ENCODE assay signal across 36 mouse cellular contexts in genomic region chr4:106452401-106452800, GRCm38 (mm10). TPM values are rescaled to one million over a fixed set of nuclear protein-coding genes. Genes with fewer than 3 reads are reported as not detected.
DNase-seq lines count a peak whose midpoint lies in the region; ATAC-seq lines count a peak whose summit lies in the region.
"Had no signal": no experiment of that assay in that cellular context is flagged by ENCODE, and none has a peak within 500 bp of the region (broad histone marks: within the 10 kb centered on the region; RNA-seq: fewer than 3 reads in every experiment).

No protein-coding gene starts in this region.

- peaks cover 9% of the 10 kb centered on the region for H3K4me1 ChIP-seq in heart, embryonic 16.5 days (ENCODE audit: control insufficient read depth, insufficient read depth, low read length)
- H3K4me1 ChIP-seq: embryonic facial prominence, embryonic 13.5 days; forebrain, embryonic 13.5 days; hindbrain, embryonic 12.5 days; hindbrain, embryonic 15.5 days had no signal

- no peak for DNase-seq in frontal cortex, postnatal 25 days (ENCODE audit: low spot score in 2 of 2)
- DNase-seq in heart, postnatal 14 days: no peak
- peak; percentile 53 for DNase-seq in right cerebral cortex, adult 18-20 months
- no peak for DNase-seq in right cerebral cortex, postnatal 25 days
- DNase-seq in frontal cortex, adult 2 months (ENCODE audit: extremely low spot score in 1 of 2, low spot score in 1 of 2): peak; percentile 46 to 62
- no peak for DNase-seq in MN1 (ENCODE audit: low spot score)
- DNase-seq: adrenal gland, adult 2 months; adrenal gland, postnatal 14 days; B cell, adult 2 months; cerebellum, adult 11-12 months; cerebellum, adult 8-10 months; cerebellum, postnatal 10 days; cerebellum, postnatal 36 days; embryo, embryonic 11 days; gastrocnemius, adult 2 months; gastrocnemius, postnatal 14 days; heart, adult 11 months; heart, postnatal 10 days had no signal

- H3K9me3 ChIP-seq in heart, embryonic 16.5 days (replicated peaks; ENCODE audit: control insufficient read depth, low read length): 0 out of 2 replicates have a peak, but pooled peaks cover 4% of the 10 kb centered on the region
- H3K9me3 ChIP-seq: embryonic facial prominence, embryonic 10.5 days; embryonic facial prominence, embryonic 13.5 days; forebrain, embryonic 13.5 days; G1E; hindbrain, embryonic 12.5 days; hindbrain, embryonic 15.5 days had no signal

- peak; percentile 45 for ATAC-seq in frontal cortex, adult (ENCODE audit: low TSS enrichment)
- peak; percentile 49; the same call in 1 of the 2 replicates for ATAC-seq in heart, embryonic 16.5 days (replicated peaks; ENCODE audit: extremely low read depth, insufficient read depth, low FRiP score)
- ATAC-seq: forebrain, embryonic 13.5 days; forebrain, embryonic 16.5 days; intestine, postnatal 0 days had no signal

- intact Hi-C loops in heart, postnatal 14 days (cut with DNase I): no loop called here

- no peak overlapping the region for H3K4me3 ChIP-seq in heart, embryonic 16.5 days (ENCODE audit: low read length)
- H3K4me3 ChIP-seq: embryonic facial prominence, embryonic 10.5 days; embryonic facial prominence, embryonic 13.5 days; erythroblast, embryonic 14.5 days; forebrain, embryonic 13.5 days; gastrocnemius, adult 2 months; hindbrain, embryonic 12.5 days; hindbrain, embryonic 15.5 days had no signal

- no peak overlapping the region for H3K4me2 ChIP-seq in heart, embryonic 16.5 days (ENCODE audit: low read depth, low read length)
- H3K4me2 ChIP-seq: embryonic facial prominence, embryonic 13.5 days; forebrain, embryonic 13.5 days; hindbrain, embryonic 12.5 days; hindbrain, embryonic 15.5 days had no signal

- no peak overlapping the region for H3K27ac ChIP-seq in heart, embryonic 16.5 days (ENCODE audit: low read length)
- H3K27ac ChIP-seq: embryonic facial prominence, embryonic 10.5 days; embryonic facial prominence, embryonic 13.5 days; forebrain, embryonic 13.5 days; gastrocnemius, adult 2 months; hindbrain, embryonic 12.5 days; hindbrain, embryonic 15.5 days had no signal

- H3K9ac ChIP-seq in heart, embryonic 16.5 days (ENCODE audit: low read length): no peak overlapping the region
- H3K9ac ChIP-seq: embryonic facial prominence, embryonic 13.5 days; forebrain, embryonic 13.5 days; hindbrain, embryonic 12.5 days; hindbrain, embryonic 15.5 days had no signal

- H3K27me3 ChIP-seq in heart, embryonic 16.5 days (ENCODE audit: control insufficient read depth, insufficient read depth, low read length): no peaks in the 10 kb centered on the region
- H3K27me3 ChIP-seq: embryonic facial prominence, embryonic 13.5 days; forebrain, embryonic 13.5 days; hindbrain, embryonic 12.5 days; hindbrain, embryonic 15.5 days had no signal

- WGBS in heart, embryonic 16.5 days: 33% methylated on average over 7 of the region's 7 CpGs

- no peaks in the 10 kb centered on the region for H3K36me3 ChIP-seq in heart, embryonic 16.5 days (ENCODE audit: control insufficient read depth, insufficient read depth)
- H3K36me3 ChIP-seq: embryonic facial prominence, embryonic 10.5 days; embryonic facial prominence, embryonic 13.5 days; G1E; hindbrain, embryonic 12.5 days; hindbrain, embryonic 15.5 days had no signal

RNA-seq across cellular contexts. Expression of gene Pcsk9, which starts 11.7 kb away (rescaled TPM):
- polyA plus RNA-seq in heart, embryonic 16.5 days (2015; fragmentation: Nextera tagmentation; extraction: Ambion mirVana): 0.46 and 0.67 TPM in 2 replicates
- not detected for total RNA-seq in heart, postnatal 14 days (2021)
- 2.7 and 4.4 TPM in 2 replicates for polyA plus RNA-seq in frontal cortex, adult 2 months (2012; rRNA removed)
- total RNA-seq: CH12.LX; G1E; gastrocnemius, adult 2 months; gastrocnemius, postnatal 14 days; heart, adult 8-10 months; heart, postnatal 10 days had no signal
- polyA plus RNA-seq: G1E had no signal

RNA-seq across cellular contexts. Expression of gene Bsnd, which starts 39.7 kb away (rescaled TPM):
- not detected in 2 replicates for polyA plus RNA-seq in heart, embryonic 16.5 days (2015; fragmentation: Nextera tagmentation; extraction: Ambion mirVana)
- not detected for total RNA-seq in heart, postnatal 14 days (2021)
- not detected in 2 replicates for polyA plus RNA-seq in frontal cortex, adult 2 months (2012; rRNA removed)
- total RNA-seq: adrenal gland, adult 2 months; adrenal gland, postnatal 14 days; gastrocnemius, adult 2 months; heart, adult 8-10 months; heart, postnatal 10 days; hematopoietic stem cell, adult 5-6 weeks had no signal
- polyA plus RNA-seq: brain, embryonic 14.5 days; cortical plate, adult 2 months; embryonic facial prominence, embryonic 10.5 days; embryonic facial prominence, embryonic 13.5 days; erythroblast, embryonic 14.5 days; forebrain, embryonic 13.5 days; forebrain, embryonic 16.5 days; G1E; heart, embryonic 14.5 days; intestine, embryonic 14.5 days; intestine, postnatal 0 days had no signal

Comparison
In these comparisons a context has a peak if more than half of its experiments do, and no peak if none do; other contexts are left out.
1. DNase-seq: peak in right cerebral cortex, adult 18-20 months (single experiment) and frontal cortex, adult 2 months (2 of 2); none in frontal cortex, postnatal 25 days (0 of 2), heart, postnatal 14 days (0 of 2), right cerebral cortex, postnatal 25 days (single experiment) and MN1 (single experiment).